Mouse (Mus musculus) bone marrow macrophage, adult 2 months (primary cell): ENCODE results near the gene Pold1.

Source experiments
- CTCF ChIP-seq: IDR thresholded peaks from 2 replicates; pipeline ENCODE4 v1.5.1; 2012; ENCODE audit warnings: low read depth, mild to moderate bottlenecking, low read length, moderate library complexity
- POLR2A ChIP-seq: IDR thresholded peaks from 2 replicates; pipeline ENCODE4 v1.6.1; 2012; ENCODE audit warnings: mild to moderate bottlenecking, low read depth, low read length, borderline replicate concordance

DNA sequence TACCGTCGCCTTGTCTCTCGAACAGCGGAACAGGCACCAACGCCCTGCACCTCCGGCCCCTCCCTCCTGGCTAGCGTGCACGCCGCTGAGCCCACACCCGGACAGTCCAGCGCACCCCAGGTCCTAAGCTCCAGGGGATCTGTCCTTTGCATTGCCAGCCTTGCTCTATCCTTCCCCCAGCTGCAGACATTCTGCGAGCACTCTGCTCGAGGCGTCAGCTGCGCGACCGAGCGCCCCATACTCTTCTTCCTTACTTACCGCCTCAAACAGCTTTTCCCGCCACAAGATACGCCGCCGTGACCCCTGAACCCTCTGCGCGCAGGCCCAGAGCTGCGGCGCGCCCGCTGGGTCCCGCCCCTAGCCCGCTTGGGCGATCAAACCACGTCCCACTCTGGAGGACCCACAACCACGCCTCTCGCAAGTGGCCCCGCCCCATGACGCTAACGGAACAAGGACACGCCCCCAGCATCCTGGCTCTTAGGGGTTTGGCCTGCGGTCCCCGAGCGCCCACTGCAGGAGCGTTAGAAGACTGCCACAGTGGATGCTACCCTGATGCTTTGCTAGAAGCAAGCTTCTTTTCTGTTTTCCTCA lies at the start of gene Pold1:
- TF ChIP-seq CTCF, result 0 out of 2 replicates have a peak, but pooled peaks have one; percentile 15
- no peak for TF ChIP-seq POLR2A
